Mouse (Mus musculus) liver, adult 2 months (tissue): ENCODE measurements around the gene Shmt2. TPM values are rescaled to one million over a fixed set of nuclear protein-coding genes. Genes with fewer than 3 reads are reported as not detected.

ENCODE experiments used
- DNase-seq: peaks from one replicate; pipeline ENCODE4 v3.0.0-alpha.2; 2011; ENCODE audit warnings: low read depth, low spot score; ENCODE audit errors: extremely low read depth
- H3K27ac ChIP-seq: fragments of 200-500 bp; replicated peaks from 2 replicates; pipeline ENCODE4 v1.5.1; 2012; ENCODE audit warnings: low read depth, mild to moderate bottlenecking, control low read depth, inconsistent platforms, low read length; ENCODE audit not compliant: insufficient read depth
- H3K27me3 ChIP-seq: fragments of 200-500 bp; 2 replicates; pipeline ENCODE4 v1.6.1; 2012; ENCODE audit warnings: mild to moderate bottlenecking, moderate library complexity, low read length, inconsistent platforms; ENCODE audit not compliant: control insufficient read depth, insufficient read depth
- H3K36me3 ChIP-seq: fragments of 200-500 bp; 2 replicates; pipeline ENCODE4 v1.6.1; 2012; ENCODE audit warnings: low read length, inconsistent platforms; ENCODE audit not compliant: control insufficient read depth, insufficient read depth
- H3K4me1 ChIP-seq: fragments of 200-500 bp; 2 replicates; pipeline ENCODE4 v1.6.1; 2011; ENCODE audit warnings: low read length; ENCODE audit not compliant: control insufficient read depth, insufficient read depth
- H3K4me3 ChIP-seq: fragments of 200-500 bp; 2 replicates; pipeline ENCODE4 v1.5.1; 2011; ENCODE audit warnings: low read depth, mild to moderate bottlenecking, control low read depth, low read length, moderate library complexity; ENCODE audit not compliant: insufficient read depth
- H3K79me2 ChIP-seq: fragments of 200-500 bp; 2 replicates; pipeline ENCODE4 v1.6.1; 2012; ENCODE audit warnings: inconsistent platforms, mild to moderate bottlenecking, low read length, moderate library complexity; ENCODE audit not compliant: control insufficient read depth, insufficient read depth
- H3K9ac ChIP-seq: fragments of 200-500 bp; 2 replicates; pipeline ENCODE4 v1.6.1; 2012; ENCODE audit warnings: low read depth, mild to moderate bottlenecking, control low read depth, inconsistent platforms, low read length
- CTCF ChIP-seq: fragments of 200-500 bp; IDR thresholded peaks from 2 replicates; pipeline ENCODE4 v1.5.1; 2011; ENCODE audit warnings: low read depth, low read length, control low read depth
- POLR2A ChIP-seq: fragments of 200-500 bp; IDR thresholded peaks from 2 replicates; pipeline ENCODE4 v1.6.1; 2011; ENCODE audit warnings: low read length, control low read depth; ENCODE audit not compliant: insufficient read depth; ENCODE audit errors: extremely low read depth
- WGBS: fragments of 180-500 bp; shearing (Covaris S2); methylation state at CpG from one replicate; pipeline ENCODE4 v1.1.7; 2018; 5-methylcytosine and 5-hydroxymethylcytosine counted together
- polyA plus RNA-seq: library from polyadenylated mRNA; depleted of rRNA; stranded (reverse); fragments of >200 nt; gene quantifications from 2 replicates; pipeline ENCODE4 v1.2.3, GENCODE M21; 2012; rRNA removed
- total RNA-seq: library from RNA; depleted of rRNA; stranded (reverse); fragments of >200 nt; gene quantifications from 2 replicates; pipeline ENCODE4 v1.2.3, GENCODE M21; 2014; rRNA removed

The Shmt2 gene
- total RNA-seq = 130 and 154 TPM in 2 replicates
- polyA plus RNA-seq = 309 and 324 TPM in 2 replicates

GRCm38 (mm10) chr10:127522088-127522581 lies at the start of gene Shmt2:
TSS of gene Shmt2 (minus strand) at chr10:127522444.
- Histone ChIP-seq H3K27me3 (peaks cover 3% of the 10 kb centered on the region; the same call in 1 of the 2 replicates), H3K4me1 (peaks cover 14% of the 10 kb centered on the region), H3K79me2 (peaks cover 6% of the 10 kb centered on the region; the same call in 1 of the 2 replicates), H3K27ac (peak within 1 kb of the TSS; percentile 78), H3K36me3 (peaks cover 11% of the 10 kb centered on the region; the same call in 1 of the 2 replicates), H3K9ac (peak within 1 kb of the TSS; percentile 72), H3K4me3 (peak within 1 kb of the TSS; percentile 57)
- WGBS = under 1% methylated on average over 21 of the region's 21 CpGs
- DNase-seq = peak; percentile 79
- peak; percentile 44; the same call in 1 of the 2 replicates for TF ChIP-seq POLR2A
- TF ChIP-seq CTCF = no peak

- TF ChIP-seq POLR2A = no peak
- no peak for TF ChIP-seq CTCF
- Histone ChIP-seq H3K79me2 (no peaks in the 10 kb centered on the region; the same call in 1 of the 2 replicates), H3K27me3 (no peaks in the 10 kb centered on the region), H3K36me3 (peaks cover 75% of the 10 kb centered on the region), H3K27ac (peak overlapping the region; percentile 21), H3K4me3 (no peak overlapping the region), H3K9ac (no peak overlapping the region), H3K4me1 (peaks cover 7% of the 10 kb centered on the region)
- DNase-seq = peak; percentile 73
- WGBS = 28% methylated on average over 17 of the region's 17 CpGs
Measured at GRCm38 (mm10) chr10:127570937-127571641, 48.8 kb upstream of the Shmt2 start.

GRCm38 (mm10) chr10:127570384-127570783 lies 48.1 kb upstream of the Shmt2 start:
- no peak overlapping the region for H3K4me3 ChIP-seq
- H3K4me1 ChIP-seq = peaks cover 7% of the 10 kb centered on the region
- TF ChIP-seq POLR2A (no peak), CTCF (no peak)
- DNase-seq = no peak
- WGBS = 64% methylated on average over 6 of the region's 6 CpGs
- H3K27me3 ChIP-seq = no peaks in the 10 kb centered on the region
- H3K9ac ChIP-seq = no peak overlapping the region
- no peaks in the 10 kb centered on the region for H3K79me2 ChIP-seq
- H3K36me3 ChIP-seq = peaks cover 71% of the 10 kb centered on the region
- H3K27ac ChIP-seq = peak overlapping the region; percentile 14; the same call in 1 of the 2 replicates

GRCm38 (mm10) chr10:127569450-127569849 lies 47.2 kb upstream of the Shmt2 start:
- no peak overlapping the region for H3K4me3 ChIP-seq
- H3K36me3 ChIP-seq = peaks cover 66% of the 10 kb centered on the region
- H3K27me3 ChIP-seq = no peaks in the 10 kb centered on the region
- H3K4me1 ChIP-seq = peaks cover 7% of the 10 kb centered on the region
- no peak overlapping the region for H3K27ac ChIP-seq
- TF ChIP-seq POLR2A = no peak
- TF ChIP-seq CTCF = peak; percentile 59
- H3K9ac ChIP-seq = no peak overlapping the region
- WGBS = 57% methylated on average over 3 of the region's 3 CpGs
- no peaks in the 10 kb centered on the region for H3K79me2 ChIP-seq
- no peak for DNase-seq

DNA sequence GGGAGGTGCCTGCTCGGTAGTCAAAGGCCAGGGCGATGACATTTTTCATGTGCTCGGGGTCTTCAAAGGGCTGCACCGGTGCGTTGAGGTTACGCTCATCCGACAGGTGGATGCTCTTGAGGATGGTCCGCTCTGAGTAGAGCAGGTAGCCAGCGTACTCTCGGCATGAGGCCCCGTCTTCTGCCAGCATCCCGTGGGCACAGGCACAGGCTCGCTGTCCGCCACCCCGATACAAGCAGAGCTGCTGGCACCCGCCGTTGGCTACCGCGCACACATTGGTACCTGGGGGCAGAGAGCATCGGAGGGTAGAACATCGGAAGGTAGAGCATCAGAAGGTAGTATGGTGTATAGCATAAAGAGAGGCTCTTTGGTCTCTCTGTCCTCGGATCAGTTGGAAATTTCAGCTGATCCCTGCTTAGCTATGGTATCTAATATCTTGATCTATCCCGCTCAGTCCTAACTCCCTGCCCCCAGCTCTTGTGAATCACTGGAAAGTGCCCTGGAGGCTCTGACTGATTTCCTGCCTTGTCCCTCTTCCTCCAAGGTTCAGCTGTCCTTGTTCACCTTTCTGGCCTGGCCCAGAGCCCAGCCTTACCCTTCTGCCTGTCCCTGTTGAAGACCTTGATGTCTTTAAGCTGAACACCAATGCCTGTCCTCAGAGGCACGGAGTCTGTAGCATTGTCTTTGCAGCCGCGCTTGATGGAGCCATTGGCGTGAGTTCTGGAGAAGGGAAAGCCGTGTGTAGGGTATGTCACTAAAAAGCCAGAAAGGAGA lies 44.5 kb upstream of the Shmt2 start:
- DNase-seq = no peak
- no peaks in the 10 kb centered on the region for H3K27me3 ChIP-seq
- TF ChIP-seq POLR2A (no peak), CTCF (no peak)
- H3K27ac ChIP-seq = no peak overlapping the region
- 0 out of 2 replicates have a peak, but pooled peaks cover 1% of the 10 kb centered on the region for H3K4me1 ChIP-seq
- H3K79me2 ChIP-seq = no peaks in the 10 kb centered on the region
- 92% methylated on average over 28 of the region's 28 CpGs for WGBS
- no peak overlapping the region for H3K9ac ChIP-seq
- no peak overlapping the region for H3K4me3 ChIP-seq
- peaks cover 64% of the 10 kb centered on the region for H3K36me3 ChIP-seq
